Comparison of ENCODE assay signal across 12 mouse cellular contexts in genomic region chr17:32785656-32786055, GRCm38 (mm10). TPM values are rescaled to one million over a fixed set of nuclear protein-coding genes. Genes with fewer than 3 reads are reported as not detected.
DNase-seq lines count a peak whose midpoint lies in the region; ATAC-seq and TF ChIP-seq lines count a peak whose summit lies in the region.
"Had no signal": no experiment of that assay in that cellular context is flagged by ENCODE, and none has a peak within 500 bp of the region (broad histone marks: within the 10 kb centered on the region; RNA-seq: fewer than 3 reads in every experiment).

No protein-coding gene starts in this region.

- H3K4me2 ChIP-seq in heart, embryonic 16.5 days (ENCODE audit: low read depth, low read length): no peak overlapping the region
- H3K4me2 ChIP-seq in lung, postnatal 0 days (replicated peaks; ENCODE audit: low read depth, low read length): no peak overlapping the region
- 0 out of 2 replicates have a peak overlapping the region, but pooled peaks have one; percentile 3 for H3K4me2 ChIP-seq in intestine, embryonic 15.5 days (replicated peaks)
- H3K4me2 ChIP-seq in stomach, embryonic 16.5 days (ENCODE audit: low read depth, low read length): 0 out of 2 replicates have a peak overlapping the region, but pooled peaks have one; percentile 9

- H3K4me1 ChIP-seq in heart, embryonic 16.5 days (ENCODE audit: control insufficient read depth, insufficient read depth, low read length): peaks cover 19% of the 10 kb centered on the region
- H3K4me1 ChIP-seq in heart, embryonic 10.5 days: peaks cover 9% of the 10 kb centered on the region
- peaks cover 7% of the 10 kb centered on the region; the same call in 1 of the 2 replicates for H3K4me1 ChIP-seq in lung, postnatal 0 days (ENCODE audit: insufficient read depth, low read depth, low read length)
- H3K4me1 ChIP-seq in intestine, embryonic 15.5 days (replicated peaks): peaks cover 7% of the 10 kb centered on the region
- peaks cover 11% of the 10 kb centered on the region for H3K4me1 ChIP-seq in stomach, embryonic 16.5 days (ENCODE audit: control insufficient read depth, insufficient read depth, low read length)

- DNase-seq in heart, embryonic 10.5 days (ENCODE audit: low spot score): no peak
- peak; percentile 38 for DNase-seq in lung, postnatal 0 days (ENCODE audit: low spot score)
- no peak for DNase-seq in lung, postnatal 14 days
- no peak for DNase-seq in spleen, postnatal 4 days (ENCODE audit: low spot score in 2 of 2)
- DNase-seq: heart, postnatal 10 days; layer of hippocampus, postnatal 36 days; lung, embryonic 14.5 days had no signal

- H3K27ac ChIP-seq in heart, embryonic 16.5 days (ENCODE audit: low read length): no peak overlapping the region
- H3K27ac ChIP-seq in heart, embryonic 10.5 days: no peak overlapping the region
- H3K27ac ChIP-seq in lung, postnatal 0 days (ENCODE audit: low read length): no peak overlapping the region
- H3K27ac ChIP-seq in intestine, embryonic 15.5 days: no peak overlapping the region
- H3K27ac ChIP-seq in stomach, embryonic 16.5 days (ENCODE audit: low read length): no peak overlapping the region
- H3K27ac ChIP-seq: forebrain, embryonic 10.5 days had no signal

- ATAC-seq in heart, embryonic 16.5 days (replicated peaks; ENCODE audit: extremely low read depth, insufficient read depth, low FRiP score): no peak
- ATAC-seq in lung, postnatal 0 days: no peak
- ATAC-seq in intestine, embryonic 15.5 days: no peak
- no peak for ATAC-seq in stomach, embryonic 16.5 days (ENCODE audit: insufficient read depth, low FRiP score)

- no peak for TF ChIP-seq CTCF in lung, postnatal 0 days (IDR thresholded peaks at IDR 0.05)

- H3K36me3 ChIP-seq in heart, embryonic 16.5 days (ENCODE audit: control insufficient read depth, insufficient read depth): peaks cover 24% of the 10 kb centered on the region
- peaks cover 38% of the 10 kb centered on the region for H3K36me3 ChIP-seq in heart, embryonic 10.5 days
- H3K36me3 ChIP-seq in lung, postnatal 0 days (ENCODE audit: insufficient read depth, low read length): no peaks in the 10 kb centered on the region
- 0 out of 2 replicates have a peak, but pooled peaks cover 11% of the 10 kb centered on the region for H3K36me3 ChIP-seq in intestine, embryonic 15.5 days
- peaks cover 8% of the 10 kb centered on the region for H3K36me3 ChIP-seq in stomach, embryonic 16.5 days (ENCODE audit: control insufficient read depth, insufficient read depth, low read length)

- TF ChIP-seq EP300 in lung, postnatal 0 days (IDR thresholded peaks at IDR 0.05): no peak

- 0 out of 2 replicates have a peak overlapping the region, but pooled peaks have one; percentile 40 for H3K9ac ChIP-seq in heart, embryonic 16.5 days (ENCODE audit: low read length)
- H3K9ac ChIP-seq in lung, postnatal 0 days (replicated peaks; ENCODE audit: low read depth): no peak overlapping the region
- no peak overlapping the region for H3K9ac ChIP-seq in intestine, embryonic 15.5 days
- H3K9ac ChIP-seq in stomach, embryonic 16.5 days (ENCODE audit: low read length): no peak overlapping the region
- H3K9ac ChIP-seq: lung, embryonic 14.5 days had no signal

- H3K27me3 ChIP-seq in heart, embryonic 16.5 days (ENCODE audit: control insufficient read depth, insufficient read depth, low read length): no peaks in the 10 kb centered on the region
- H3K27me3 ChIP-seq in heart, embryonic 10.5 days (ENCODE audit: insufficient read depth, poor library complexity, severe bottlenecking): no peaks in the 10 kb centered on the region
- no peaks in the 10 kb centered on the region for H3K27me3 ChIP-seq in lung, postnatal 0 days (replicated peaks; ENCODE audit: insufficient read depth, low read length)
- H3K27me3 ChIP-seq in intestine, embryonic 15.5 days (replicated peaks): no peaks in the 10 kb centered on the region
- no peaks in the 10 kb centered on the region for H3K27me3 ChIP-seq in stomach, embryonic 16.5 days (ENCODE audit: control insufficient read depth, insufficient read depth, low read length)
- H3K27me3 ChIP-seq: CH12.LX had no signal

- 76% methylated on average over 3 of the region's 3 CpGs for WGBS in heart, embryonic 16.5 days
- WGBS in heart, embryonic 10.5 days: 81% methylated on average over 3 of the region's 3 CpGs
- WGBS in lung, postnatal 0 days: 69% methylated on average over 3 of the region's 3 CpGs
- 78% methylated on average over 3 of the region's 3 CpGs for WGBS in intestine, embryonic 15.5 days
- WGBS in stomach, embryonic 16.5 days: 81% methylated on average over 3 of the region's 3 CpGs

- no peak overlapping the region for H3K4me3 ChIP-seq in heart, embryonic 16.5 days (ENCODE audit: low read length)
- no peak overlapping the region for H3K4me3 ChIP-seq in heart, embryonic 10.5 days
- no peak overlapping the region for H3K4me3 ChIP-seq in lung, postnatal 0 days (ENCODE audit: low read depth, low read length)
- no peak overlapping the region for H3K4me3 ChIP-seq in intestine, embryonic 15.5 days (replicated peaks)
- H3K4me3 ChIP-seq in stomach, embryonic 16.5 days (replicated peaks; ENCODE audit: low read length): no peak overlapping the region

- H3K9me3 ChIP-seq in heart, embryonic 16.5 days (replicated peaks; ENCODE audit: control insufficient read depth, low read length): 0 out of 2 replicates have a peak, but pooled peaks cover 2% of the 10 kb centered on the region
- H3K9me3 ChIP-seq in heart, embryonic 10.5 days: no peaks in the 10 kb centered on the region
- no peaks in the 10 kb centered on the region for H3K9me3 ChIP-seq in lung, postnatal 0 days (ENCODE audit: low read length)
- no peaks in the 10 kb centered on the region for H3K9me3 ChIP-seq in intestine, embryonic 15.5 days
- H3K9me3 ChIP-seq in stomach, embryonic 16.5 days (replicated peaks; ENCODE audit: control insufficient read depth, low read length): no peaks in the 10 kb centered on the region

RNA-seq across cellular contexts. Expression of gene Zfp871, which starts 2.4 kb away (rescaled TPM):
- 18.0 and 21.8 TPM in 2 replicates for polyA plus RNA-seq in heart, embryonic 16.5 days (2015; fragmentation: Nextera tagmentation; extraction: Ambion mirVana)
- 27.3 and 30.4 TPM in 2 replicates for polyA plus RNA-seq in heart, embryonic 10.5 days (2016; fragmentation: Nextera tagmentation; extraction: Ambion mirVana)
- 18.9 and 21.5 TPM in 2 replicates for polyA plus RNA-seq in lung, postnatal 0 days (2015; fragmentation: Nextera tagmentation; extraction: Ambion mirVana)
- polyA plus RNA-seq in intestine, embryonic 15.5 days (2015; fragmentation: Nextera tagmentation; extraction: Ambion mirVana): 26.7 and 28.9 TPM in 2 replicates
- 23.6 and 30.6 TPM in 2 replicates for polyA plus RNA-seq in stomach, embryonic 16.5 days (2015; fragmentation: Nextera tagmentation; extraction: Ambion mirVana)

RNA-seq across cellular contexts. Expression of gene Zfp811, which starts 24.1 kb away (rescaled TPM):
- polyA plus RNA-seq in heart, embryonic 16.5 days (2015; fragmentation: Nextera tagmentation; extraction: Ambion mirVana): 0.88 and 0.92 TPM in 2 replicates
- polyA plus RNA-seq in heart, embryonic 10.5 days (2016; fragmentation: Nextera tagmentation; extraction: Ambion mirVana): 1.2 and 2.4 TPM in 2 replicates
- polyA plus RNA-seq in lung, postnatal 0 days (2015; fragmentation: Nextera tagmentation; extraction: Ambion mirVana): 0.29 and 0.45 TPM in 2 replicates
- 3.4 and 4.1 TPM in 2 replicates for polyA plus RNA-seq in intestine, embryonic 15.5 days (2015; fragmentation: Nextera tagmentation; extraction: Ambion mirVana)
- 4.5 and 4.8 TPM in 2 replicates for polyA plus RNA-seq in stomach, embryonic 16.5 days (2015; fragmentation: Nextera tagmentation; extraction: Ambion mirVana)

RNA-seq across cellular contexts. Expression of gene Zfp799, which starts 44.4 kb away (rescaled TPM):
- 6.0 and 8.1 TPM in 2 replicates for polyA plus RNA-seq in heart, embryonic 16.5 days (2015; fragmentation: Nextera tagmentation; extraction: Ambion mirVana)
- polyA plus RNA-seq in heart, embryonic 10.5 days (2016; fragmentation: Nextera tagmentation; extraction: Ambion mirVana): 8.5 and 8.7 TPM in 2 replicates
- 4.6 and 5.6 TPM in 2 replicates for polyA plus RNA-seq in lung, postnatal 0 days (2015; fragmentation: Nextera tagmentation; extraction: Ambion mirVana)
- polyA plus RNA-seq in intestine, embryonic 15.5 days (2015; fragmentation: Nextera tagmentation; extraction: Ambion mirVana): 9.9 and 10.5 TPM in 2 replicates
- 7.9 and 9.4 TPM in 2 replicates for polyA plus RNA-seq in stomach, embryonic 16.5 days (2015; fragmentation: Nextera tagmentation; extraction: Ambion mirVana)

Comparison
In these comparisons a context has a peak if more than half of its experiments do, and no peak if none do; other contexts are left out.
1. H3K4me2 ChIP-seq: peak in intestine, embryonic 15.5 days (single experiment) and stomach, embryonic 16.5 days (single experiment); none in heart, embryonic 16.5 days (single experiment) and lung, postnatal 0 days (single experiment).